Mouse (Mus musculus) limb, embryonic 12.5 days (tissue): Measurements from ENCODE around the gene Calm5. TPM values are rescaled to one million over a fixed set of nuclear protein-coding genes. Genes with fewer than 3 reads are reported as not detected.
"Not testable (repeated sequence)": the region's sequence is repeated elsewhere in the genome, so short reads cannot be mapped to it uniquely, and the experiment has no call there.

Experiments
- ATAC-seq: fragments of 200-750 bp; cut with Nextera tagmentation; 2 replicates; pipeline ENCODE4 v1.8.0; 2017; ENCODE audit warnings: low read depth, moderate TSS enrichment; ENCODE audit not compliant: insufficient number of reproducible peaks, insufficient read depth, low FRiP score, low TSS enrichment
- H3K27ac ChIP-seq: fragments of 300-500 bp; sonication (generic); 2 replicates; pipeline ENCODE4 v1.5.1; 2016; ENCODE audit warnings: mild to moderate bottlenecking, moderate library complexity
- H3K27me3 ChIP-seq: fragments of 300-500 bp; sonication (generic); 2 replicates; pipeline ENCODE4 v1.6.1; 2016; ENCODE audit warnings: mild to moderate bottlenecking, moderate library complexity
- H3K36me3 ChIP-seq: fragments of 300-500 bp; sonication (generic); 2 replicates; pipeline ENCODE4 v1.6.1; 2016; ENCODE audit warnings: mild to moderate bottlenecking, moderate library complexity
- H3K4me1 ChIP-seq: fragments of 300-500 bp; sonication (generic); replicated peaks from 2 replicates; pipeline ENCODE4 v1.6.1; 2016
- H3K4me2 ChIP-seq: fragments of 300-500 bp; sonication (generic); 2 replicates; pipeline ENCODE4 v1.6.1; 2016; ENCODE audit warnings: mild to moderate bottlenecking, moderate library complexity
- H3K4me3 ChIP-seq: fragments of 300-500 bp; sonication (generic); replicated peaks from 2 replicates; pipeline ENCODE4 v1.5.1; 2016; ENCODE audit warnings: mild to moderate bottlenecking
- H3K9ac ChIP-seq: fragments of 300-500 bp; sonication (generic); replicated peaks from 2 replicates; pipeline ENCODE4 v1.6.1; 2016; ENCODE audit warnings: mild to moderate bottlenecking, moderate library complexity
- H3K9me3 ChIP-seq: fragments of 300-500 bp; sonication (generic); 2 replicates; pipeline ENCODE4 v1.6.1; 2016; ENCODE audit warnings: mild to moderate bottlenecking, moderate library complexity
- WGBS: fragments of 180-500 bp; shearing (Covaris S2); methylation state at CpG from one replicate; pipeline ENCODE4 v1.1.7; 2016; 5-methylcytosine and 5-hydroxymethylcytosine counted together
- polyA plus RNA-seq: library from polyadenylated mRNA; unstranded; fragments of >200 nt; fragmentation: Nextera tagmentation; extraction: Ambion mirVana; gene quantifications from 2 replicates; pipeline ENCODE4 v1.2.1, GENCODE M21; 2016

Calm5 gene
- not detected in 2 replicates for polyA plus RNA-seq

DNA sequence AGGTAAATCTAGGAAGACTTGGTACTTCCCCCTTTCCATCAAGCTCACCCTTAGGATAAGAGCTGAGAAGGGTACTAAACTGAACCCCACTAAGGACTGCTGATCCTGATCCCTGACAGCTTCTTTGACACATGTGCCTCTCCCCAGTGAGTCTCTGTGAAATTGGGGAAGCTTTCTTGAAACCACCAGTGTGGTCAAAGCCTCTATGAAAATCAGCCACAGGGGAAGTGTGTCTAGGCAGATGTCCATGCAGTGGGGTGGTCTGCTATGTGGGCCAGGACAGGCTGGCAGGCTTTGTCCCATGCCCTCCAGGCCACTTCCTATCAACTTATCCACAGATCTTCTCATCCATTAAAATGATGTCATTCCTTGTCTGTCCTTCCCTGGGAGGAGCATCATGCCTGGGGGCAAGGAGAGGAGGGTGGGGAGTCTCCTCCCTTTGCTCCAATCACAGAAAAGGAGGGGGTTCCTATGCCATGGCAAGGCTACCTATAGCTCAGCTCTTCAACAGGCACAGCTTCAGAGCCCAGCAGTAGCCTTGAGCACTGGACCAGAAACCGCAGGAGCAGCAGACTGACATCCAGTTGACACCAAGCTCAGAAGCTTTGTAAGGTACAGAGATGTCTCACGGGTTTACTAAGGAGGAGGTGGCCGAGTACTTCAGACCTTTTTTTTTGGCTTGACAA lies at the start of gene Calm5:
TSS of gene Calm5 (plus strand) at position 526 of the 686 bp plus-strand sequence.
- ATAC-seq, H3K27me3 ChIP-seq, H3K27ac ChIP-seq, H3K4me3 ChIP-seq, H3K4me2 ChIP-seq, H3K36me3 ChIP-seq, H3K9me3 ChIP-seq, H3K4me1 ChIP-seq, H3K9ac ChIP-seq: not testable (repeated sequence)
- 86% methylated on average over 3 of the region's 3 CpGs for WGBS

DNA sequence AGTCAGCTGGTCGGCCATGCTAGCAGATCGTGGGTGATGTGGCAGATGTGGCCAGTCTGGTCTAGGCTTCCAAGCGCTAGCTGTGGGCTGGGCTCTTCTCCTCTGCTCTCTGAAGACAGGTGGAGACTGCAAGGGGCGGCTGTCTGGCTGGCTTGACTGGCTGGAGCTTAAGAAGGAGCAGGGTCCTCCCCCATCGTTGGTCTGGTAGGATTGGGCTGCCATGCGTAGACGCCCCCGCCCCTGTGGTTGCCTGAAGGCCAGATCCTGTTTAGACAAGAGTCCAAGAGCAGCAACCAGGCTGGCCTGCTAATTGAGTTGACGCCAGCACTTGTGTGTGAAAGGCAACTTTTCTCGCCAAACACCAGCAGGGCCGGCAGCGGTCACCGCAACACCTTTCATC lies 49.8 kb upstream of the Calm5 start, which contains the start of gene Calml3:
TSS of gene Calml3 (minus strand) at position 131 of the 400 bp plus-strand sequence.
- Histone ChIP-seq H3K27me3 (no peaks in the 10 kb centered on the region), H3K27ac (no peak within 1 kb of the TSS), H3K4me3 (no peak within 1 kb of the TSS), H3K36me3 (no peaks in the 10 kb centered on the region), H3K9me3 (no peaks in the 10 kb centered on the region), H3K9ac (no peak within 1 kb of the TSS), H3K4me2 (no peak within 1 kb of the TSS), H3K4me1 (peaks cover 10% of the 10 kb centered on the region; the same call in 1 of the 2 replicates)
- WGBS, result 80% methylated on average over 13 of the region's 13 CpGs
- ATAC-seq, result no peak

DNA sequence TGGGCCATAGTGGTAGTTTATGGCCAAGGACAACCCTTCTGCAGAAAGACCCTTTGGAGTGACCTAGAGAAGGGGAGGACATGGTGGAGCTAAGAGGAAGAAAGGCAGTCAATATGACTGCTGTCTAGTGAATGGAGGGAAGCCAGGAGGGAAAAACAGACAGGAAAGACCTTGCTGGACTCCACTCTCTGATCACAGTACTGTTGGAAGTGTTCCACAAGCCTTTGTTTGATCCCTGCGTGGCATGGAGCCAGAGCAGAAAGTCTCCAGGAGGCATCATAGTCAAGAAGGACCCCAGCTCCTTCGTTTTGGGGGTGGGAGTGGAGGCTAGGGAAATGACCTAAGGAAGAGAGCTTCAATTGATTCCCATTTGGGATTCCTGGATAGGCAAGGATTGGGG lies 48.8 kb upstream of the Calm5 start:
- H3K9me3 ChIP-seq, result no peaks in the 10 kb centered on the region
- no peak for ATAC-seq
- H3K27me3 ChIP-seq, result no peaks in the 10 kb centered on the region

DNA sequence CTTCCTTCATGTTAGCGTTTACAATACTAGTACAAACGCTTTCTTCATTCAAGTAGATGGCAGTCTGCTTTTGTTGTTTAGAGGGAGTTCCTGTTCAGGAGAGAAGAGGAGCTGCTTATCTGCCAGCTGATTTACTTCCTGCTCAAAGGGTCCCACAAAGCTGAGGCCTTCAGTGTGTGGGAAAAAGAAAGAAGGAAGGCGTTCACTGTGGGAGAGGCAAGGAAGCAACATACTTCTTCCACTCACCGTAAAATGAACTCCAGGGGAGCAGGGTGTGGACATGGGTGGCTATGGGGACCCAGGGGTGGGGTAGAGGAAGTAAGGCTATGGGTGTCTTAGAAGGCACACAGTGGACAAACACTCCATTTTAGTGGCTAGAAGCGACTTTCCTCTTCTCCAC lies 48.3 kb upstream of the Calm5 start:
- WGBS, result 83% methylated on average over 5 of the region's 5 CpGs
- ATAC-seq, result no peak
- Histone ChIP-seq H3K4me1 (peaks cover 4% of the 10 kb centered on the region; the same call in 1 of the 2 replicates), H3K9me3 (0 out of 2 replicates have a peak, but pooled peaks cover 2% of the 10 kb centered on the region), H3K4me2 (no peak overlapping the region), H3K9ac (no peak overlapping the region), H3K36me3 (no peaks in the 10 kb centered on the region), H3K27ac (0 out of 2 replicates have a peak overlapping the region, but pooled peaks have one; percentile 35), H3K27me3 (no peaks in the 10 kb centered on the region), H3K4me3 (no peak overlapping the region)

More for the DNA sequence above, 48.8 kb upstream of the Calm5 start:
- H3K4me1 ChIP-seq, result peaks cover 4% of the 10 kb centered on the region; the same call in 1 of the 2 replicates
- no peak overlapping the region for H3K4me2 ChIP-seq
- no peak overlapping the region for H3K27ac ChIP-seq
- no peak overlapping the region for H3K9ac ChIP-seq
- H3K36me3 ChIP-seq, result no peaks in the 10 kb centered on the region
- H3K4me3 ChIP-seq, result no peak overlapping the region
- 90% methylated on average over 2 of the region's 2 CpGs for WGBS

DNA sequence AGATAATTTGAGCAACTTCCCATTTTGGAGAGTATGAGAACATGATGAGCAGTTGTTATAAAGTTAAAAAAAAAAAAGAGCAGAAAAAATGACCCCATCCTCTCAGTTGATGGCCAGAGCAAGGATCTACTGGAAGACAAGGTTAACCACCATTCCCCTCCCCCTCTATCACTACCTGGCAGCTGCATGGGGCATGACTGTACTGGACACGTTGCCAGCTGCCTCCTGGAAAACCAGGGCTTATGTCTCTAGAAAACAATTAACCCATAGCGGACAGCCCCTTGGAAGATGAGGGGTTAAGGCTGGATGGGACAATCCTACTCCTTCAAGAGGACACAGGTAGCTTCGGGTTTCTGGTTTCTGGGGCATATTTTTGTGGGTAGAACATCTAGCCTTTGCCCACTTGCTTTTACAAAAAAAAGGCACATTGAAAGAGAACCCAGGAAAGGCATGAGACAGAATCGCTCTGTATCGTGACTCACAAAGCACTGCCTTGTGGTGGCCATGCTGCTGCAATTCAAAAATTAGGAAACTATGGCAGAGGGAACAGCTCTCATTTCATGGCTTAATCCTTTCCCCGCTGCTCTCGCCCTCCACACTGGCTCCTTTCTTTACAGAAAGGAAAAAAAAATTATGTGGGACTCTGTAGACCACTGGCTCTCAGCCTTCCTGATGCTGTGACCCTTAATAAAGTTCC lies 46.7 kb upstream of the Calm5 start:
- ATAC-seq, result no peak; the same call in 1 of the 2 replicates
- no peaks in the 10 kb centered on the region for H3K27me3 ChIP-seq
- no peak overlapping the region for H3K9ac ChIP-seq
- H3K9me3 ChIP-seq, result 0 out of 2 replicates have a peak, but pooled peaks cover 3% of the 10 kb centered on the region
- no peak overlapping the region for H3K4me3 ChIP-seq
- WGBS, result 69% methylated on average over 7 of the region's 7 CpGs
- no peak overlapping the region for H3K4me2 ChIP-seq
- H3K27ac ChIP-seq, result peak overlapping the region; percentile 84
- 0 out of 2 replicates have a peak, but pooled peaks cover 4% of the 10 kb centered on the region for H3K4me1 ChIP-seq
- H3K36me3 ChIP-seq, result no peaks in the 10 kb centered on the region

DNA sequence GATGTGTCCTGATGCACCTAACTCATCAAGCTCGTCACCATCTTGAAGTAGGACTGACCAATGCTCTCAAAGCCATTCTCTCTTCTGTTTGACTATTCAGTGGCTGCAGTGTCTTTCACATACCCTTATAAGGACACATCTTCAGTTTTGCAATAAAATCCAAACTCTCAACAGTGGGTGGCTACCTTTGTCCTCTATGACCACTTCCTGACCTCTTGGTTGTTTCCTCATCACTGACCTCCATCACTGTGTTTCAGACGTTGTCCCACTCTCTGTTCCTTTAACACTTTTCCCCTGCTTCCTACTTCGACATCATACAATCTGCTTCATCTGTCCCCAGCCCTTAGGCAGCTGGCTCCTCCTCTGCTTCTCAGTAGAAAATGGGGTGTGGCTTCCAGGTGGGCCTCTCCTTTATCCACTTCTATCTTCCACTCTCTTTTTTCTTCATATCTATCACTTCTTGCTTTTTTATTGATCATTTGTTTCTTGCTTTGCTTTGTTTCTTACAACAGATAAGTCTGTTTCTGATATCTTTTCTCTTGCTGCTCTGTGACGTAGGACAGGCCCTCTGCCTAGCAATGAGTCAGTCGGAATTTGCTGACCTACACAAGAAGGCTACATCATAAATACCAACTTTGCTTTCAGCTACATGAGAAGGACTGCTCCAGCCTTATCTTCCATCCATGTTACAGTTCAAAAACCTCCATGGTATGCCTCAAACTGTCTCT lies 35.8 kb upstream of the Calm5 start:
- Histone ChIP-seq H3K9me3 (no peaks in the 10 kb centered on the region), H3K4me3 (no peak overlapping the region), H3K9ac (no peak overlapping the region), H3K4me2 (no peak overlapping the region), H3K27me3 (no peaks in the 10 kb centered on the region), H3K27ac (no peak overlapping the region), H3K4me1 (no peaks in the 10 kb centered on the region), H3K36me3 (no peaks in the 10 kb centered on the region)
- no peak for ATAC-seq
- 72% methylated on average over 5 of the region's 5 CpGs for WGBS

DNA sequence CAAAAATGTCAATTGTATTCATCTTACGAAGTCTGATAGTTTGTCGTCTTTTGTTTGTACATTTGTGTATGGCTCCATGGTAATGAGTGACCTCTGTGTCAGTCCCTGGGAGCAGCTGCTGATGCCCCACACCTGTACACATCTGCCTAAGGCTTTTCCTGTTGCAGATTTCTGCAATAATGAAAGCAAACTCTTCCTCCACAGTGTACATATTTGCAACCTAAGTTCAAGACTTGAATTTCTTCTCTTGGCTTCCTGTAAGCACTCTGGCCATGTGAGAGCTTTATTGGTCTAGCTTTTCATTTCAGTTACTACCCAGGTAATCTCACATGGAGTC lies 35.3 kb upstream of the Calm5 start:
- Histone ChIP-seq H3K27ac (no peak overlapping the region), H3K9ac (no peak overlapping the region), H3K4me1 (no peaks in the 10 kb centered on the region), H3K27me3 (no peaks in the 10 kb centered on the region), H3K4me3 (no peak overlapping the region), H3K36me3 (no peaks in the 10 kb centered on the region), H3K4me2 (no peak overlapping the region), H3K9me3 (no peaks in the 10 kb centered on the region)
- 92% methylated on average over 2 of the region's 2 CpGs for WGBS
- ATAC-seq, result no peak

DNA sequence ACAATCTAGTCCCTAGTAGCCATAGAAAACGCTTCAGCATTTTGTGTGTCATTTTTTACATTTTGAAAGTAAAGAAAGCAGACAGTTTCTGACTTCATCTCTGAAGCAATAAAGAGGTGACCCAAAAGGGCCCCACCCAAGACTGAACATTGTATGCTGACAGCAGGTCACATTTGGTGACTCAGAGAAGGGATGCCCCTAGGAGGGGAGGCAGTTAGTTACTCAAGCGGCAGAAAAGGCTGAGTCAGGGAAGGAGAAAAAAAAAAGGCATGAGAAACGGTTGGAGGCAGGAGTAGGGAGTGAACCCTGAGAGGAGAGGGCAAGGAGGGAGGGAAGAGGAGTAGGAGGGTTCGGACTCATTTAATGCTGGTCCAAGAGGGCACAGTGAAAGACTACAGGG lies 31.9 kb upstream of the Calm5 start:
- Histone ChIP-seq H3K4me3 (no peak overlapping the region), H3K27ac (no peak overlapping the region), H3K9ac (no peak overlapping the region), H3K4me1 (no peaks in the 10 kb centered on the region), H3K9me3 (no peaks in the 10 kb centered on the region), H3K4me2 (no peak overlapping the region), H3K27me3 (no peaks in the 10 kb centered on the region), H3K36me3 (no peaks in the 10 kb centered on the region)
- WGBS, result 64% methylated on average over 4 of the region's 4 CpGs
- ATAC-seq, result no peak

DNA sequence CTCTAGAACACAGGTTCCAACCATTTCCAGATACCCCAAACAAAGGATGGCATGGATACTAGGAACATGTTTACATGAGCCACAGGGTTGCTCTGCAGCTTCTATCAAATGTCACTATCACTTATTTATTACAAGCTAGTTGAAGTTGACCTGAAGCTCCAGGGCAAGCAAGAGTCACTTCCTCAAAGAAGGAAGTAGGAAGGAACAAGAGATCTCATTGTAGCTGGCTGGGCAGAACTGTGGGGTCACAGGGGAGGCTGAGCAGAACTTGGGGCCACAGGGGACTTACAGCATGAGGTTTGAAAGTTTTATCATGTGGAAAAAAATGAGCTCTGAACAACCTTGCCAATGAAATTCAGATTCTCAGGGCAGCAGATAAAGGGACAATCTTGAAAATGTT lies 28.2 kb upstream of the Calm5 start:
- H3K4me1 ChIP-seq, result no peaks in the 10 kb centered on the region
- H3K36me3 ChIP-seq, result no peaks in the 10 kb centered on the region
- no peak overlapping the region for H3K4me2 ChIP-seq
- no peak overlapping the region for H3K9ac ChIP-seq
- H3K27me3 ChIP-seq, result no peaks in the 10 kb centered on the region
- H3K27ac ChIP-seq, result no peak overlapping the region
- no peaks in the 10 kb centered on the region for H3K9me3 ChIP-seq
- ATAC-seq, result no peak
- H3K4me3 ChIP-seq, result no peak overlapping the region

DNA sequence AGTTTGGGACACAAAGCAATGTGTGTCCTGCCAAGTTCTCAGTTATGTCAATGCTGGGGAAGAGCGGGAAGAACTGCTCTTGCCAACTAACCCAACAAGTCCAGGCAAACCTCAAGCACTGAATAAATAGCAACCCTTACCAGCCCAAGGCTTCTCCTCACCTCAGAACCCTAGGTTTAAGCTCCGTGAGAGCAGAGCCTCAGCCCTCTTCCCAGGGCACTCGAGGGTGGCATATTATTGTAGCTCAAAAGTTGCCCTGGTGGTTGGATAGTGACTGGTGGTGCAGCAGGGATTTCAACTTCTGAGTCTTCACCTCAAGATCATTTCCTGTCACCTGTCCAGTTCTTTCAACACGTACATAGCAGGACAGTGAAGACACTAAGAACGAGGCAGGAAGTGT lies 22.4 kb upstream of the Calm5 start:
- Histone ChIP-seq H3K4me3 (no peak overlapping the region), H3K36me3 (no peaks in the 10 kb centered on the region), H3K27ac (no peak overlapping the region), H3K4me1 (no peaks in the 10 kb centered on the region), H3K27me3 (no peaks in the 10 kb centered on the region), H3K4me2 (no peak overlapping the region), H3K9ac (no peak overlapping the region), H3K9me3 (no peaks in the 10 kb centered on the region)
- 83% methylated on average over 5 of the region's 5 CpGs for WGBS
- no peak for ATAC-seq

DNA sequence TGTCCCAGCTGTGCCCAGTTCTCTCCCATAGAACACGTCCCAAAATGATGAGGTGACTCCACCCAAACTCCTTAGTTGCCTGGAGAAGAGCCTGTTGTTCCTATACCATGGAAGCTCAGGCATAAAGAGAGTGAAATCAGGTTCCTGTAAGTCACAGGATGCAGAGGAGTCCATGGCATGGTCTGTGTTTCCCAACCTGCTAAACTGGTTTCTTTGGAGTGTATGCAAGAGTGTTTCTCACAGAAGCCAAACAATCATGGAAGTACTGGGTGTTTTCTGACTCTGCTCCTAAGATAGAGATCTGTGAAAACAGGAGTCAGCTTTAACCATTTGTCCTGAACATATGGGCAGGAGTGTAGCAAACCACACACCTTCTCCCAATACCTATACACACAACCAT lies 22.0 kb upstream of the Calm5 start:
- Histone ChIP-seq H3K9me3 (no peaks in the 10 kb centered on the region), H3K36me3 (no peaks in the 10 kb centered on the region), H3K4me1 (no peaks in the 10 kb centered on the region), H3K9ac (no peak overlapping the region), H3K27me3 (no peaks in the 10 kb centered on the region), H3K4me3 (no peak overlapping the region), H3K4me2 (no peak overlapping the region), H3K27ac (no peak overlapping the region)
- ATAC-seq, result no peak
- WGBS, result 56% methylated on average over 1 of the region's 1 CpGs
